Mouse (Mus musculus) liver, embryonic 11.5 days (tissue): Measurements from ENCODE around the gene Pgpep1. TPM values are rescaled to one million over a fixed set of nuclear protein-coding genes. Genes with fewer than 3 reads are reported as not detected.

Source experiments
- ATAC-seq: fragments of 200-750 bp; cut with Nextera tagmentation; replicated peaks from 2 replicates; pipeline ENCODE4 v1.8.0; 2017; ENCODE audit warnings: moderate number of reproducible peaks, mild to moderate bottlenecking, moderate TSS enrichment, moderate library complexity; ENCODE audit not compliant: low FRiP score
- DNase-seq: peaks from one replicate; pipeline ENCODE4 v3.0.0-alpha.2; 2017; ENCODE audit warnings: low spot score
- H3K27ac ChIP-seq: fragments of 300-500 bp; sonication (generic); 2 replicates; pipeline ENCODE4 v1.5.1; 2014; ENCODE audit warnings: mild to moderate bottlenecking, low read depth, low read length, control low read depth
- H3K27me3 ChIP-seq: fragments of 300-500 bp; sonication (generic); replicated peaks from 2 replicates; pipeline ENCODE4 v1.6.1; 2014; ENCODE audit warnings: low read length, mixed read lengths; ENCODE audit not compliant: control insufficient read depth, insufficient read depth
- H3K36me3 ChIP-seq: fragments of 300-500 bp; sonication (generic); 2 replicates; pipeline ENCODE4 v1.6.1; 2014; ENCODE audit warnings: mild to moderate bottlenecking, low read length, moderate library complexity, mixed read lengths; ENCODE audit not compliant: control insufficient read depth, insufficient read depth
- H3K4me1 ChIP-seq: fragments of 300-500 bp; sonication (generic); replicated peaks from 2 replicates; pipeline ENCODE4 v1.6.1; 2014; ENCODE audit warnings: low read length, mixed read lengths; ENCODE audit not compliant: control insufficient read depth, insufficient read depth
- H3K4me2 ChIP-seq: fragments of 300-500 bp; sonication (generic); 2 replicates; pipeline ENCODE4 v1.6.1; 2014; ENCODE audit warnings: mild to moderate bottlenecking, control low read depth, moderate library complexity
- H3K4me3 ChIP-seq: fragments of 300-500 bp; sonication (generic); 2 replicates; pipeline ENCODE4 v1.5.1; 2014; ENCODE audit warnings: low read depth, low read length, control low read depth
- H3K9ac ChIP-seq: fragments of 300-500 bp; sonication (generic); 2 replicates; pipeline ENCODE4 v1.6.1; 2014; ENCODE audit warnings: low read depth, low read length, control low read depth
- H3K9me3 ChIP-seq: fragments of 300-500 bp; sonication (generic); 2 replicates; pipeline ENCODE4 v1.6.1; 2016; ENCODE audit warnings: low read length, inconsistent platforms, mixed read lengths; ENCODE audit not compliant: control insufficient read depth
- WGBS: fragments of 180-500 bp; shearing (Covaris S2); extraction: QIAGEN DNeasy Blood & Tissue Kit; methylation state at CpG from one replicate; pipeline ENCODE4 v1.1.7; 2014; 5-methylcytosine and 5-hydroxymethylcytosine counted together
- polyA plus RNA-seq: library from polyadenylated mRNA; unstranded; fragments of >200 nt; fragmentation: Nextera tagmentation; extraction: Ambion mirVana; gene quantifications from 2 replicates; pipeline ENCODE4 v1.2.1, GENCODE M21; 2014

The Pgpep1 gene
- polyA plus RNA-seq, 1 experiment from 2014 or later: 34.6 TPM

GRCm38 (mm10) chr8:70627041-70627440 lies 33.1 kb downstream of the Pgpep1 start:
- Histone ChIP-seq H3K36me3 (no peaks in the 10 kb centered on the region), H3K27ac (no peak overlapping the region), H3K9ac (no peak overlapping the region), H3K9me3 (no peaks in the 10 kb centered on the region), H3K27me3 (peaks cover 7% of the 10 kb centered on the region; the same call in 1 of the 2 replicates), H3K4me3 (no peak overlapping the region), H3K4me1 (peaks cover 27% of the 10 kb centered on the region), H3K4me2 (no peak overlapping the region)
- ATAC-seq (no peak), DNase-seq (no peak)
- 82% methylated on average over 5 of the region's 5 CpGs for WGBS

GRCm38 (mm10) chr8:70625104-70625503 lies 35.1 kb downstream of the Pgpep1 start:
- Histone ChIP-seq H3K4me3 (no peak overlapping the region), H3K9ac (no peak overlapping the region), H3K4me1 (peaks cover 33% of the 10 kb centered on the region), H3K9me3 (no peaks in the 10 kb centered on the region), H3K4me2 (no peak overlapping the region), H3K27ac (no peak overlapping the region), H3K36me3 (no peaks in the 10 kb centered on the region), H3K27me3 (no peaks in the 10 kb centered on the region)
- 29% methylated on average over 5 of the region's 5 CpGs for WGBS
- DNase-seq: no peak
- ATAC-seq: no peak

DNA sequence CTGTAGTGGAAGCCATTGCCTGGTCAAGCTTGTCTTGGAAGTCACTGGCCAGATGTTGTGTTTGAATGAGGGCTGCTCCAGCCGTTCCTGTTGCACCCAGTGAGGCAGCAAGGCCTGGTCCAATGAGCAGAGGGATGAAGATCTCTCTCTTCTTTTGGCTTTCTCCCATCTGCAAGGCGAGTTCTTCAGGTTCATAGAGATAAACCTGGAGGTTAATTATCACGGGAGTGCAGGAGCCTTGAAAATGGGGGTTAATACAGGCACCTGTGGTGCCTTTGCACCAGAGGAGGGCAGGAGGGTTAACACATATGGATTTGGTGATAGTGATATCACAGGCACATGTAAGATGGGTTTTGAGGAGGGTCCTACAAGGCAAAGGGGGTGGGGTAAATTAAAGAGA lies 38.0 kb downstream of the Pgpep1 start:
- ATAC-seq (peak; percentile 73), DNase-seq (no peak)
- peak overlapping the region; percentile 88 for H3K27ac ChIP-seq
- H3K4me3 ChIP-seq: no peak overlapping the region
- no peaks in the 10 kb centered on the region for H3K27me3 ChIP-seq
- no peaks in the 10 kb centered on the region for H3K36me3 ChIP-seq
- WGBS: 31% methylated on average over 3 of the region's 3 CpGs
- peaks cover 50% of the 10 kb centered on the region for H3K4me1 ChIP-seq
- H3K9me3 ChIP-seq: no peaks in the 10 kb centered on the region
- H3K4me2 ChIP-seq: peak overlapping the region; percentile 52
- no peak overlapping the region for H3K9ac ChIP-seq

DNA sequence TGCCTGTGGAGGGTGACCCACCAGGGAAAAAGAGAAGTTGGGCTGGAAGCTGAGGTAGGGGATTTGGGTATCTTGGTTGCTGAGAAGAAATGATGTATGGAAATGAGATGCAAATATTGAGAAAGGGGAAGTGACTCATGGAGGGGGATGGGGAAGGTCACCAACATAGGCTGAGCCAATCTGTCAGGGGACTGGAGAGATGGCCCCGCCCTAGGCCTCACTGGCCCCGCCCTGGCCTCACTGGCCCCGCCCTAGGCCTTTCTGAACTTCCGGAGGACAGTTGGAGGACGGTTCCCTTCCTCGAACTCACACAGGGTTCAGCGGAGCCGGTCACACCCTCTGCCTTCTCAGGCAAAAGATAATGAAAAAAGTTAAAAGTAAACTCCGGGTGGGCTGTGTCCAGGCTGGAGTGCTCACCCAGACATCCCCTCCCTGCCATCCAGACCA lies 41.3 kb downstream of the Pgpep1 start:
- H3K27ac ChIP-seq: peak overlapping the region; percentile 93
- peaks cover 61% of the 10 kb centered on the region for H3K4me1 ChIP-seq
- H3K4me2 ChIP-seq: peak overlapping the region; percentile 58
- no peaks in the 10 kb centered on the region for H3K36me3 ChIP-seq
- WGBS: 15% methylated on average over 9 of the region's 9 CpGs
- peak overlapping the region; percentile 24 for H3K4me3 ChIP-seq
- peak; percentile 87 for ATAC-seq
- peak overlapping the region; percentile 64 for H3K9ac ChIP-seq
- no peaks in the 10 kb centered on the region for H3K9me3 ChIP-seq
- DNase-seq: peak; percentile 88
- no peaks in the 10 kb centered on the region for H3K27me3 ChIP-seq

- DNase-seq (no peak), ATAC-seq (peak; percentile 27; the same call in 1 of the 2 replicates)
- peak overlapping the region; percentile 64 for H3K9ac ChIP-seq
- peak overlapping the region; percentile 93 for H3K27ac ChIP-seq
- no peaks in the 10 kb centered on the region for H3K27me3 ChIP-seq
- H3K36me3 ChIP-seq: no peaks in the 10 kb centered on the region
- no peaks in the 10 kb centered on the region for H3K9me3 ChIP-seq
- 41% methylated on average over 11 of the region's 11 CpGs for WGBS
- H3K4me1 ChIP-seq: peaks cover 58% of the 10 kb centered on the region
- H3K4me3 ChIP-seq: peak overlapping the region; percentile 24
- peak overlapping the region; percentile 58 for H3K4me2 ChIP-seq
Measured at GRCm38 (mm10) chr8:70617985-70618384, 42.2 kb downstream of the Pgpep1 start.

GRCm38 (mm10) chr8:70616645-70617044 lies 43.5 kb downstream of the Pgpep1 start:
- Histone ChIP-seq H3K27ac (0 out of 2 replicates have a peak overlapping the region, but pooled peaks have one; percentile 4), H3K9me3 (no peaks in the 10 kb centered on the region), H3K4me2 (peak overlapping the region; percentile 16), H3K36me3 (no peaks in the 10 kb centered on the region), H3K4me3 (no peak overlapping the region), H3K27me3 (no peaks in the 10 kb centered on the region), H3K9ac (0 out of 2 replicates have a peak overlapping the region, but pooled peaks have one; percentile 10), H3K4me1 (peaks cover 55% of the 10 kb centered on the region)
- 42% methylated on average over 11 of the region's 11 CpGs for WGBS
- DNase-seq (no peak), ATAC-seq (no peak)

- Histone ChIP-seq H3K4me2 (peak within 1 kb of the TSS; percentile 25), H3K27ac (peak within 1 kb of the TSS; percentile 38), H3K36me3 (no peaks in the 10 kb centered on the region), H3K9ac (peak within 1 kb of the TSS; percentile 10; the same call in 1 of the 2 replicates), H3K9me3 (no peaks in the 10 kb centered on the region), H3K27me3 (no peaks in the 10 kb centered on the region), H3K4me1 (peaks cover 50% of the 10 kb centered on the region), H3K4me3 (0 out of 2 replicates have a peak within 1 kb of the TSS, but pooled peaks have one; percentile 5)
- ATAC-seq (no peak), DNase-seq (no peak)
- WGBS: 44% methylated on average over 3 of the region's 3 CpGs
Measured at GRCm38 (mm10) chr8:70615894-70616293, 44.3 kb downstream of the Pgpep1 start, which contains the start of gene Lrrc25. Lrrc25 (plus strand) TSS chr8:70616155.

DNA sequence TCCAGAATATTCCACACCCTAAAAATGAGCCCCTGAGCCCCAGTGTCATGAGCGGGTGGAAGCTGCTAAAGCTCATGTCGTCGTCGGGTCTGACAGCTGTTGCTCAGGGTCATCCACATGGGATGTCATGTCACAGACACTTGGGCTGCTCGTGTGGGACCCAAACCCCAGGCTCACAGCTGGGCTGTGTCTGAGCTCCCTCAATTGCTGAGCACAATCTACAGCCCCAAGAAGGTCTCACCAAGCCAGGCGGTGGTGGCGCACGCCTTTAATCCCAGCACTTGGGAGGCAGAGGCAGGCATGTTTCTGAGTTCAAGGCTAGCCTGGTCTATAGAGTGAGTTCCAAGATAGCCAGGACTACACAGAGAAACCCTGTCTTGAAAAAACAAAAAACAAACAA lies 44.9 kb downstream of the Pgpep1 start:
- Histone ChIP-seq H3K4me1 (peaks cover 46% of the 10 kb centered on the region), H3K4me3 (no peak overlapping the region), H3K9ac (no peak overlapping the region), H3K9me3 (no peaks in the 10 kb centered on the region), H3K27ac (peak overlapping the region; percentile 38), H3K27me3 (no peaks in the 10 kb centered on the region), H3K4me2 (no peak overlapping the region), H3K36me3 (no peaks in the 10 kb centered on the region)
- ATAC-seq: no peak
- 85% methylated on average over 8 of the region's 8 CpGs for WGBS
- no peak for DNase-seq

DNA sequence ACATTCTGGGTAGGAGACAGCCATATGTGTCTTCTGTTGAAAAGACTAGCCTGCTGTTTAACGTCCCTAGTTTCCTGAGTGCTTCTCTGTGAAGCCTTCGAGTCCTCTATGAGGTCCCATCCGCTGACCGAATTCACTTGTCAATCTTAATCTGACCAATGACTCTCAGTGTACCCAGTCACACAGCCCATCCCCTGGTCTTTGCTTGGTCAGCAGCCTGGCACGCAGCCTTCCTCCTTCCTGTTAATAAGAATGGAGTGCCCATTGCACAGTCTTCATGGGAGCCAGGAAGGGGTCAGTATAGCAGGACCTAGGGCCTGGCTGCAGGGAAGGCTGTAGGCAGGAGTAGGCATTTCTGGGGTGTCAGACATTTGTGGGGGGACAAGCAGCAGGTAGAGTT lies 45.7 kb downstream of the Pgpep1 start:
- Histone ChIP-seq H3K4me1 (peaks cover 46% of the 10 kb centered on the region), H3K36me3 (no peaks in the 10 kb centered on the region), H3K27ac (peak overlapping the region; percentile 38; the same call in 1 of the 2 replicates), H3K9ac (no peak overlapping the region), H3K4me2 (no peak overlapping the region), H3K4me3 (no peak overlapping the region), H3K9me3 (no peaks in the 10 kb centered on the region), H3K27me3 (no peaks in the 10 kb centered on the region)
- DNase-seq (no peak), ATAC-seq (no peak)
- WGBS: 69% methylated on average over 5 of the region's 5 CpGs
